Mouse (Mus musculus) embryonic facial prominence, embryonic 12.5 days (tissue): ENCODE results near the gene Cs. TPM values are rescaled to one million over a fixed set of nuclear protein-coding genes. Genes with fewer than 3 reads are reported as not detected.
"Not testable (repeated sequence)": the region's sequence is repeated elsewhere in the genome, so short reads cannot be mapped to it uniquely, and the experiment has no call there.

Experiments
- ATAC-seq: fragments of 200-750 bp; cut with Nextera tagmentation; 2 replicates; pipeline ENCODE4 v1.8.0; 2017; ENCODE audit not compliant: insufficient number of reproducible peaks, insufficient read depth, low FRiP score, low TSS enrichment
- H3K27ac ChIP-seq: fragments of 300-500 bp; sonication (generic); 2 replicates; pipeline ENCODE4 v1.5.1; 2016; ENCODE audit warnings: mild to moderate bottlenecking
- H3K27me3 ChIP-seq: fragments of 300-500 bp; sonication (generic); 2 replicates; pipeline ENCODE4 v1.6.1; 2016; ENCODE audit warnings: mild to moderate bottlenecking, moderate library complexity
- H3K36me3 ChIP-seq: fragments of 300-500 bp; sonication (generic); 2 replicates; pipeline ENCODE4 v1.6.1; 2016; ENCODE audit warnings: mild to moderate bottlenecking
- H3K4me1 ChIP-seq: fragments of 300-500 bp; sonication (generic); 2 replicates; pipeline ENCODE4 v1.6.1; 2016
- H3K4me2 ChIP-seq: fragments of 300-500 bp; sonication (generic); replicated peaks from 2 replicates; pipeline ENCODE4 v1.6.1; 2016; ENCODE audit warnings: mild to moderate bottlenecking, moderate library complexity
- H3K4me3 ChIP-seq: fragments of 300-500 bp; sonication (generic); 2 replicates; pipeline ENCODE4 v1.5.1; 2016; ENCODE audit warnings: mild to moderate bottlenecking
- H3K9ac ChIP-seq: fragments of 300-500 bp; sonication (generic); 2 replicates; pipeline ENCODE4 v1.6.1; 2016; ENCODE audit warnings: mild to moderate bottlenecking, moderate library complexity
- H3K9me3 ChIP-seq: fragments of 300-500 bp; sonication (generic); 2 replicates; pipeline ENCODE4 v1.6.1; 2016; ENCODE audit warnings: mild to moderate bottlenecking, moderate library complexity
- WGBS: fragments of 180-500 bp; shearing (Covaris S2); methylation state at CpG from one replicate; pipeline ENCODE4 v1.1.7; 2016; 5-methylcytosine and 5-hydroxymethylcytosine counted together
- polyA plus RNA-seq: library from polyadenylated mRNA; unstranded; fragments of >200 nt; fragmentation: Nextera tagmentation; extraction: Ambion mirVana; gene quantifications from 2 replicates; pipeline ENCODE4 v1.2.1, GENCODE M21; 2016

Cs gene
- polyA plus RNA-seq, 1 experiment from 2014 or later, result 191 TPM

GRCm38 (mm10) chr10:128310177-128310576 is 27.4 kb upstream of the Cs start:
- Histone ChIP-seq H3K9ac (no peak overlapping the region), H3K4me2 (no peak overlapping the region), H3K36me3 (peaks cover 70% of the 10 kb centered on the region), H3K27ac (0 out of 2 replicates have a peak overlapping the region, but pooled peaks have one; percentile 23), H3K4me3 (no peak overlapping the region), H3K27me3 (no peaks in the 10 kb centered on the region), H3K4me1 (no peaks in the 10 kb centered on the region), H3K9me3 (no peaks in the 10 kb centered on the region)
- no peak for ATAC-seq
- 77% methylated on average over 11 of the region's 11 CpGs for WGBS

- 86% methylated on average over 4 of the region's 4 CpGs for WGBS
- peaks cover 77% of the 10 kb centered on the region for H3K36me3 ChIP-seq
- H3K4me3 ChIP-seq, result no peak overlapping the region
- H3K4me2 ChIP-seq, result no peak overlapping the region
- ATAC-seq, result no peak
- no peaks in the 10 kb centered on the region for H3K9me3 ChIP-seq
- H3K9ac ChIP-seq, result no peak overlapping the region
- H3K4me1 ChIP-seq, result no peaks in the 10 kb centered on the region
- H3K27ac ChIP-seq, result no peak overlapping the region
- H3K27me3 ChIP-seq, result no peaks in the 10 kb centered on the region
Measured at GRCm38 (mm10) chr10:128310902-128311301, 26.6 kb upstream of the Cs start.

- H3K27me3 ChIP-seq, result no peaks in the 10 kb centered on the region
- H3K4me1 ChIP-seq, result no peaks in the 10 kb centered on the region
- H3K36me3 ChIP-seq, result peaks cover 91% of the 10 kb centered on the region
- no peaks in the 10 kb centered on the region for H3K9me3 ChIP-seq
- H3K4me3 ChIP-seq, result no peak overlapping the region
- H3K27ac ChIP-seq, result no peak overlapping the region
- ATAC-seq, result no peak
- 90% methylated on average over 8 of the region's 8 CpGs for whole genome bisulfite sequencing
- no peak overlapping the region for H3K9ac ChIP-seq
- H3K4me2 ChIP-seq, result no peak overlapping the region
Measured at GRCm38 (mm10) chr10:128315578-128315977, 22.0 kb upstream of the Cs start.

GRCm38 (mm10) chr10:128321641-128322040 is 15.9 kb upstream of the Cs start:
- no peaks in the 10 kb centered on the region for H3K9me3 ChIP-seq
- peak overlapping the region; percentile 13; the same call in 1 of the 2 replicates for H3K27ac ChIP-seq
- H3K4me1 ChIP-seq, result peaks cover 10% of the 10 kb centered on the region
- peak overlapping the region; percentile 76 for H3K4me3 ChIP-seq
- WGBS, result 60% methylated on average over 12 of the region's 12 CpGs
- peaks cover 62% of the 10 kb centered on the region for H3K36me3 ChIP-seq
- peak overlapping the region; percentile 80 for H3K4me2 ChIP-seq
- ATAC-seq, result no peak
- no peaks in the 10 kb centered on the region for H3K27me3 ChIP-seq
- 0 out of 2 replicates have a peak overlapping the region, but pooled peaks have one; percentile 93 for H3K9ac ChIP-seq

- H3K9ac ChIP-seq, result peak within 1 kb of the TSS; percentile 93
- peak within 1 kb of the TSS; percentile 97 for H3K27ac ChIP-seq
- peaks cover 62% of the 10 kb centered on the region for H3K36me3 ChIP-seq
- H3K4me2 ChIP-seq, result peak within 1 kb of the TSS; percentile 80
- H3K4me3 ChIP-seq, result peak within 1 kb of the TSS; percentile 76
- ATAC-seq, result peak; percentile 95
- H3K9me3 ChIP-seq, result no peaks in the 10 kb centered on the region
- peaks cover 10% of the 10 kb centered on the region for H3K4me1 ChIP-seq
- no peaks in the 10 kb centered on the region for H3K27me3 ChIP-seq
- 0% methylated on average over 40 of the region's 40 CpGs for WGBS
Measured at GRCm38 (mm10) chr10:128322141-128323108, 15.1 kb upstream of the Cs start, which contains the start of gene Cnpy2. Gene Cnpy2 (plus strand): TSS chr10:128322459.

- ATAC-seq, result no peak
- Histone ChIP-seq H3K4me3 (peak overlapping the region; percentile 76), H3K4me2 (peak overlapping the region; percentile 80), H3K9ac (peak overlapping the region; percentile 93), H3K9me3 (no peaks in the 10 kb centered on the region), H3K27ac (peak overlapping the region; percentile 97), H3K4me1 (peaks cover 10% of the 10 kb centered on the region), H3K36me3 (peaks cover 62% of the 10 kb centered on the region), H3K27me3 (no peaks in the 10 kb centered on the region)
- WGBS, result 73% methylated on average over 8 of the region's 8 CpGs
Measured at GRCm38 (mm10) chr10:128323516-128323915, 14.0 kb upstream of the Cs start.

- H3K27me3 ChIP-seq, result no peaks in the 10 kb centered on the region
- 96% methylated on average over 8 of the region's 8 CpGs for WGBS
- no peak overlapping the region for H3K4me2 ChIP-seq
- no peak overlapping the region for H3K9ac ChIP-seq
- ATAC-seq, result no peak
- peaks cover 52% of the 10 kb centered on the region for H3K36me3 ChIP-seq
- no peak overlapping the region for H3K27ac ChIP-seq
- no peak overlapping the region for H3K4me3 ChIP-seq
- H3K9me3 ChIP-seq, result no peaks in the 10 kb centered on the region
- H3K4me1 ChIP-seq, result peaks cover 10% of the 10 kb centered on the region
Measured at GRCm38 (mm10) chr10:128326825-128327224, 10.7 kb upstream of the Cs start.

- no peak for ATAC-seq
- peaks cover 52% of the 10 kb centered on the region for H3K36me3 ChIP-seq
Measured at GRCm38 (mm10) chr10:128327610-128328009, 9.9 kb upstream of the Cs start.

GRCm38 (mm10) chr10:128332358-128333249 is 4.9 kb upstream of the Cs start:
- not testable (repeated sequence) for H3K4me3 ChIP-seq, H3K27me3 ChIP-seq, H3K27ac ChIP-seq, ATAC-seq, H3K4me2 ChIP-seq, H3K9ac ChIP-seq, H3K4me1 ChIP-seq, H3K9me3 ChIP-seq
- peaks cover 23% of the 10 kb centered on the region for H3K36me3 ChIP-seq
- 76% methylated on average over 6 of the region's 6 CpGs for WGBS

More at GRCm38 (mm10) chr10:128327610-128328009, 9.9 kb upstream of the Cs start:
- H3K27me3 ChIP-seq, result no peaks in the 10 kb centered on the region
- no peak overlapping the region for H3K4me2 ChIP-seq
- no peak overlapping the region for H3K27ac ChIP-seq
- no peak overlapping the region for H3K4me3 ChIP-seq
- 91% methylated on average over 10 of the region's 10 CpGs for WGBS
- peaks cover 10% of the 10 kb centered on the region for H3K4me1 ChIP-seq
- H3K9ac ChIP-seq, result no peak overlapping the region
- no peaks in the 10 kb centered on the region for H3K9me3 ChIP-seq

- Histone ChIP-seq H3K4me2 (no peak overlapping the region), H3K9me3 (no peaks in the 10 kb centered on the region), H3K36me3 (0 out of 2 replicates have a peak, but pooled peaks cover 7% of the 10 kb centered on the region), H3K4me3 (no peak overlapping the region), H3K27me3 (no peaks in the 10 kb centered on the region), H3K27ac (no peak overlapping the region), H3K9ac (no peak overlapping the region), H3K4me1 (peaks cover 22% of the 10 kb centered on the region)
- ATAC-seq, result no peak
- WGBS, result 4% methylated on average over 4 of the region's 4 CpGs
Measured at GRCm38 (mm10) chr10:128335582-128335981, 2.0 kb upstream of the Cs start.

- H3K36me3 ChIP-seq, result 0 out of 2 replicates have a peak, but pooled peaks cover 7% of the 10 kb centered on the region
- no peak overlapping the region for H3K27ac ChIP-seq
- no peak overlapping the region for H3K4me2 ChIP-seq
- no peaks in the 10 kb centered on the region for H3K27me3 ChIP-seq
- no peak overlapping the region for H3K4me3 ChIP-seq
- WGBS, result 86% methylated on average over 3 of the region's 3 CpGs
- no peaks in the 10 kb centered on the region for H3K9me3 ChIP-seq
- no peak for ATAC-seq
- H3K9ac ChIP-seq, result no peak overlapping the region
- H3K4me1 ChIP-seq, result peaks cover 22% of the 10 kb centered on the region
Measured at GRCm38 (mm10) chr10:128336195-128336594, 1.3 kb upstream of the Cs start.
